Mouse (Mus musculus) kidney, postnatal 36 days (tissue): ENCODE results near the gene Sly.
"Not testable (repeated sequence)": the region's sequence is repeated elsewhere in the genome, so short reads cannot be mapped to it uniquely, and the experiment has no call there.

ENCODE experiments used
- DNase-seq, 2 experiments: peaks; one replicate each; pipeline ENCODE4 v3.0.0; 2021 to 2022; ENCODE audit warnings: mixed read lengths in 2 of 2

Gene Sly

DNA sequence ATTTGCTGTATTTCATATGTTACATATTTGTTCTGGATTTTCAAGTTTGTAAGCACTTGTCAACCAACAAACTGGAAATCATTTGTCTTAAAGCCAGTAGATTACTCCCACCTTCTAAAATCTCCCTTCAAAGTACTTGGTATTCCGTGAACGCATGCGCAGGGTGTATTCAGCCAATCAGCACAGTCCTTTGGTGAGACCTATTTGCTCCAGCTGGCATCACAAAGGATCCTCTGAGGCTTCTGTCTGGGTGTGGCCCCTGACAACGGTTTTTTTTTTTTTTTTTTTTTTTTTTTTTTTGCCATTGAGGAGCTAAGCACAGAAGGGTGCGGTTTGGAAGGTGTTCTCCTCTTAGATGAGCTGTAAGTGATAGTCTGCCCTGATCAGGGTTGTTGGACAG, at the start of gene Sly:
Gene Sly (plus strand): TSS at position 301 of the 400 bp plus-strand sequence.
- DNase-seq = not testable (repeated sequence)
